Mouse (Mus musculus) embryo, embryonic 9.5 days (tissue): Measurements from ENCODE around the gene Phactr1.
A peak's percentile ranks its signal among the peaks of the same experiment; 100 is the strongest.

Experiments used
- DNase-seq: peaks from one replicate; pipeline ENCODE4 v3.0.0-alpha.2; 2017; ENCODE audit errors: extremely low spot score

The Phactr1 gene

GRCm38 (mm10) chr13:42759170-42759569 is 78.7 kb downstream of the Phactr1 start:
- DNase-seq, result no peak

- DNase-seq, result no peak
Measured at GRCm38 (mm10) chr13:42760907-42761544, 80.6 kb downstream of the Phactr1 start.

- DNase-seq, result no peak
Measured at GRCm38 (mm10) chr13:42772314-42772713, 91.9 kb downstream of the Phactr1 start.

GRCm38 (mm10) chr13:42774040-42774439 is 93.6 kb downstream of the Phactr1 start:
- no peak for DNase-seq

GRCm38 (mm10) chr13:42782151-42782550 is 101.7 kb downstream of the Phactr1 start:
- DNase-seq, result no peak

GRCm38 (mm10) chr13:42789221-42789620 is 108.8 kb downstream of the Phactr1 start:
- DNase-seq, result no peak

GRCm38 (mm10) chr13:42792279-42792678 is 111.9 kb downstream of the Phactr1 start:
- DNase-seq, result peak; percentile 24

GRCm38 (mm10) chr13:42800523-42800922 is 120.1 kb downstream of the Phactr1 start:
- no peak for DNase-seq

- no peak for DNase-seq
Measured at GRCm38 (mm10) chr13:42804314-42804713, 123.9 kb downstream of the Phactr1 start.

GRCm38 (mm10) chr13:42812762-42813161 is 132.3 kb downstream of the Phactr1 start:
- DNase-seq, result peak; percentile 70

- DNase-seq, result peak; percentile 67
Measured at GRCm38 (mm10) chr13:42818378-42818777, 138.0 kb downstream of the Phactr1 start.

GRCm38 (mm10) chr13:42820513-42820912 is 140.1 kb downstream of the Phactr1 start:
- no peak for DNase-seq

- DNase-seq, result no peak
Measured at GRCm38 (mm10) chr13:42821426-42822106, 141.1 kb downstream of the Phactr1 start.

GRCm38 (mm10) chr13:42822545-42822944 is 142.1 kb downstream of the Phactr1 start:
- DNase-seq, result peak; percentile 82

GRCm38 (mm10) chr13:42823875-42824274 is 143.5 kb downstream of the Phactr1 start:
- DNase-seq, result no peak

- DNase-seq, result no peak
Measured at GRCm38 (mm10) chr13:42826602-42827001, 146.2 kb downstream of the Phactr1 start.

GRCm38 (mm10) chr13:42828978-42829377 is 148.6 kb downstream of the Phactr1 start:
- no peak for DNase-seq

GRCm38 (mm10) chr13:42835441-42835840 is 155.0 kb downstream of the Phactr1 start:
- DNase-seq, result no peak

GRCm38 (mm10) chr13:42839358-42839757 is 158.9 kb downstream of the Phactr1 start:
- DNase-seq, result no peak

GRCm38 (mm10) chr13:42852086-42852485 is 171.7 kb downstream of the Phactr1 start:
- DNase-seq, result no peak

- DNase-seq, result no peak
Measured at GRCm38 (mm10) chr13:42853900-42854595, 173.6 kb downstream of the Phactr1 start.

GRCm38 (mm10) chr13:42866162-42866941 is 185.9 kb downstream of the Phactr1 start:
- DNase-seq, result peak; percentile 41
